Mouse (Mus musculus) thymus, adult 2 months (tissue): ENCODE measurements around the gene Tpsg1. TPM values are rescaled to one million over a fixed set of nuclear protein-coding genes. Genes with fewer than 3 reads are reported as not detected.

ENCODE experiments used
- DNase-seq: peaks from one replicate; pipeline ENCODE4 v3.0.0; 2021
- H3K27ac ChIP-seq: fragments of 200-500 bp; 2 replicates; pipeline ENCODE4 v1.5.1; 2012; ENCODE audit warnings: low read length, control low read depth; ENCODE audit not compliant: control insufficient read depth, insufficient read depth
- H3K27me3 ChIP-seq: fragments of 200-500 bp; 2 replicates; pipeline ENCODE4 v1.6.1; 2012; ENCODE audit warnings: mild to moderate bottlenecking, low read length, moderate library complexity, mixed read lengths; ENCODE audit not compliant: control insufficient read depth, insufficient read depth
- H3K36me3 ChIP-seq: fragments of 200-500 bp; 2 replicates; pipeline ENCODE4 v1.6.1; 2012; ENCODE audit warnings: mild to moderate bottlenecking, low read length, moderate library complexity; ENCODE audit not compliant: control insufficient read depth, insufficient read depth
- H3K4me1 ChIP-seq: fragments of 200-500 bp; replicated peaks from 2 replicates; pipeline ENCODE4 v1.6.1; 2012; ENCODE audit warnings: low read length; ENCODE audit not compliant: control insufficient read depth, insufficient read depth
- H3K4me3 ChIP-seq: fragments of 200-500 bp; 2 replicates; pipeline ENCODE4 v1.5.1; 2012; ENCODE audit warnings: mild to moderate bottlenecking, low read length, control low read depth, moderate library complexity; ENCODE audit not compliant: control insufficient read depth, insufficient read depth
- CTCF ChIP-seq: fragments of 200-500 bp; IDR thresholded peaks from 2 replicates; pipeline ENCODE4 v1.5.1; 2012; ENCODE audit warnings: mild to moderate bottlenecking, control low read depth, low read length, moderate library complexity, borderline replicate concordance; ENCODE audit not compliant: control insufficient read depth, poor library complexity, insufficient read depth; ENCODE audit errors: extremely low read depth
- POLR2A ChIP-seq: fragments of 200-500 bp; IDR thresholded peaks from 2 replicates; pipeline ENCODE4 v1.6.1; 2012; ENCODE audit warnings: mild to moderate bottlenecking, low read length, control low read depth, moderate library complexity; ENCODE audit not compliant: control insufficient read depth, poor library complexity, insufficient read depth; ENCODE audit errors: extremely low read depth
- WGBS: fragments of 180-500 bp; shearing (Covaris S2); methylation state at CpG from one replicate; pipeline ENCODE4 v1.1.7; 2018; 5-methylcytosine and 5-hydroxymethylcytosine counted together
- polyA plus RNA-seq: library from polyadenylated mRNA; depleted of rRNA; stranded (reverse); fragments of >200 nt; gene quantifications from 2 replicates; pipeline ENCODE4 v1.2.3, GENCODE M21; 2012; rRNA removed

The Tpsg1 gene
- polyA plus RNA-seq = 0.80 and 1.8 TPM in 2 replicates

DNA sequence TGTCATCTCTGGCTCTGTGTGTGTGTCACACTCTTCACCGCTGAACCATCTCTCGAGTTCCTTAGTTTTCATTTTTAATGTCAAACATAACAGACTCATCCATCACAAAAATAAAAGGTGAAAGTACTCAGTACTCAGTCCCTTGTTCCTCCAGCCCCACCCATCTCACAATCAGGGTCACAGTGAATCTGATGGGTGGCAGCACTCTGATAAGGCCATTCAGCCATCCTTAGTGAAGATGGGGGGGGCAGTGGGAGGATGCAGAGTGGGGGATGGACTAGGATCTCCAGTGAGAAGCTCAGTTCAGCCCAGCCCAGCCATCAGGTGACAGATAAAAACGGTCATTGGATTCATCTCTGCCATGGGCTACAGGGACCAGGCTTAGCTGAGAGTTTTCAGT lies at the start of gene Tpsg1:
TSS of gene Tpsg1 (plus strand) at position 301 of the 400 bp plus-strand sequence.
- no peak for DNase-seq
- Histone ChIP-seq H3K36me3 (no peaks in the 10 kb centered on the region), H3K27me3 (no peaks in the 10 kb centered on the region), H3K27ac (no peak within 1 kb of the TSS), H3K4me1 (no peaks in the 10 kb centered on the region), H3K4me3 (no peak within 1 kb of the TSS)
- 87% methylated on average over 3 of the region's 3 CpGs for WGBS
- TF ChIP-seq POLR2A = no peak
- no peak for TF ChIP-seq CTCF

DNA sequence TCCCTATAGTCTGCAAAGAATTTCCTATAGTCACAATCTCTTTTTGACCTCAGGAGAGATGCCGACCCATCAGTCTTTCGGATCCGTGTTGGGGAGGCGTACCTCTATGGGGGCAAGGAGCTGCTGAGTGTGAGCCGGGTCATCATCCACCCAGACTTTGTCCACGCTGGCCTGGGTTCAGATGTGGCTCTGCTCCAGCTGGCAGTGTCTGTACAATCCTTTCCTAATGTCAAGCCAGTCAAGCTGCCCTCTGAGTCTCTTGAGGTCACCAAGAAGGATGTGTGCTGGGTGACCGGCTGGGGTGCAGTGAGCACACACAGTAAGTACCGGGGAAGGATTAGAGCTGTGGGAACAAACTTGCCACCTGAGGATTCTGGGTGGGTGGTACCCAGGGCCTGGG lies 48.3 kb upstream of the Tpsg1 start:
- DNase-seq = no peak
- H3K27ac ChIP-seq = no peak overlapping the region
- no peak overlapping the region for H3K4me3 ChIP-seq
- no peak for TF ChIP-seq CTCF
- no peak for TF ChIP-seq POLR2A
- H3K27me3 ChIP-seq = 0 out of 2 replicates have a peak, but pooled peaks cover under 1% of the 10 kb centered on the region
- H3K4me1 ChIP-seq = no peaks in the 10 kb centered on the region
- no peaks in the 10 kb centered on the region for H3K36me3 ChIP-seq
- 89% methylated on average over 8 of the region's 8 CpGs for whole genome bisulfite sequencing

GRCm38 (mm10) chr17:25322930-25323329 lies 46.1 kb upstream of the Tpsg1 start:
- Histone ChIP-seq H3K27ac (no peak overlapping the region), H3K4me3 (no peak overlapping the region), H3K27me3 (no peaks in the 10 kb centered on the region), H3K4me1 (no peaks in the 10 kb centered on the region), H3K36me3 (no peaks in the 10 kb centered on the region)
- WGBS = 29% methylated on average over 2 of the region's 2 CpGs
- TF ChIP-seq CTCF = no peak
- TF ChIP-seq POLR2A = no peak
- no peak for DNase-seq

DNA sequence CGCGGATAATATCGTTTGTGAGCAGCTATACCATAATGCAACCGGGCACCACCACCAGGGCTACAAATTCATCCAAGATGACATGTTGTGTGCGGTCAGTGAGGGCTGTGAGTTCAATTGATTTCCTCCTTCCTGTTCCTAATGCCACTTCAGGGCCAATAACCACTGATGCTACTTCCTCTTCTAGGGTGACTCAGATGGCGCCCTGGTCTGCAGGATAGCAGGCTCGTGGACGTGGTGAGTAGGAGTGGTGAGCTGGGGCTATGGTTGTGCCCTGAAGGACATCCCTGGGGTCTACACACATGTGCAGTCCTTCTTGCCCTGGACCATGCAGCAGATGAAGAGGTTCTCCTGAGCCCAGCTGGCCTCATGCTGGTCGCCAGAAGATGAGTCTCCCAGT lies 36.8 kb upstream of the Tpsg1 start:
- no peak for DNase-seq
- Histone ChIP-seq H3K36me3 (no peaks in the 10 kb centered on the region), H3K27me3 (no peaks in the 10 kb centered on the region)

DNA sequence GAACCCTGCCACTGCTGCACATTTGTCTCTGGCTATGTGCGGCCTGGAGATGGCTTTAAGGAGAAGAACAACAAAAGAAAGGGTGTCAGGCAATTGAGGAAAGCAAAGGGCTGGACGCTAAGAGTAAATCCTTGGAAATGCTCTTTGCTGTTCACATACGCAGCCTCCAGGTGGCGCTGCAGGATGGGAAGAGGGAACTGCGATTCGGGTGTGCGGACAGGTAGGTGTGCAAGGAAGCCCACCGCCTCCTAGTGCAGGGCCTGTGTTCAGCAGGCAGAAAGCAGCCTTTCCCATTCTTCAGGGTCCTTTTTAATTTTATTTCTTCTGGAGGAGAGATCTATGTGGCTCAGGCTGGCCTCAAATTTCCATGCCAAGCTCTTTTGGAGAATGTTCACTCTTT lies 35.1 kb upstream of the Tpsg1 start:
- no peaks in the 10 kb centered on the region for H3K36me3 ChIP-seq
- H3K27me3 ChIP-seq = no peaks in the 10 kb centered on the region
- TF ChIP-seq POLR2A (no peak), CTCF (peak; percentile 72; the same call in 1 of the 2 replicates)
- no peaks in the 10 kb centered on the region for H3K4me1 ChIP-seq
- no peak overlapping the region for H3K27ac ChIP-seq
- 5% methylated on average over 8 of the region's 8 CpGs for whole genome bisulfite sequencing
- peak; percentile 55 for DNase-seq
- no peak overlapping the region for H3K4me3 ChIP-seq

More for the DNA sequence above, 36.8 kb upstream of the Tpsg1 start:
- Histone ChIP-seq H3K4me1 (no peaks in the 10 kb centered on the region), H3K27ac (no peak overlapping the region), H3K4me3 (no peak overlapping the region)
- TF ChIP-seq POLR2A (no peak), CTCF (no peak)
- 14% methylated on average over 9 of the region's 9 CpGs for WGBS

DNA sequence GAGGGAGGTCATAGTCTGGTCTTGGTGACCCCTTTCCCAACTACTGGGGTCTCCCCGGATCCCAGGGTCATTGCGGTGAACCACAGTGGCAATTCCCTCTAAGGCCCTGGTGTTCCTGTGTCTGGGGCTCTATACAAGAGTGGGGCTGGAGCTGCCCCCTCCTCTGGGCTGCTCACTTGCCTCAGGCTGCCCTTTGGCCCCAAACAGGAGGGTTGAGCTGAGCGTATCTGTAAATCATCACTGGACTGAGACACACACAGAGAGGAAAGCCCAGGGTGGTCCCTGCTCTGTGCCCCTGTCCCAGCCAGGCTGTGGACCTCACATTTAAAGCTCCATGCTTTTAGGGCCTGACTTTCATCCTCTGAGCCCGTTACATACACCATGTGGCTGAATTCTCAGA lies 30.9 kb upstream of the Tpsg1 start:
- H3K4me3 ChIP-seq = no peak overlapping the region
- no peak for DNase-seq
- H3K27me3 ChIP-seq = no peaks in the 10 kb centered on the region
- no peak overlapping the region for H3K27ac ChIP-seq
- TF ChIP-seq POLR2A = no peak
- no peak for TF ChIP-seq CTCF
- no peaks in the 10 kb centered on the region for H3K36me3 ChIP-seq
- no peaks in the 10 kb centered on the region for H3K4me1 ChIP-seq
- WGBS = 88% methylated on average over 4 of the region's 4 CpGs

GRCm38 (mm10) chr17:25340003-25340402 lies 29.1 kb upstream of the Tpsg1 start:
- no peaks in the 10 kb centered on the region for H3K27me3 ChIP-seq
- DNase-seq = no peak
- 91% methylated on average over 6 of the region's 6 CpGs for WGBS

GRCm38 (mm10) chr17:25341490-25341889 lies 27.6 kb upstream of the Tpsg1 start:
- 63% methylated on average over 3 of the region's 3 CpGs for WGBS
- no peak overlapping the region for H3K4me3 ChIP-seq
- H3K36me3 ChIP-seq = no peaks in the 10 kb centered on the region
- H3K4me1 ChIP-seq = no peaks in the 10 kb centered on the region
- H3K27me3 ChIP-seq = no peaks in the 10 kb centered on the region
- no peak overlapping the region for H3K27ac ChIP-seq
- DNase-seq = no peak
- TF ChIP-seq POLR2A (no peak), CTCF (no peak)

More at GRCm38 (mm10) chr17:25340003-25340402, 29.1 kb upstream of the Tpsg1 start:
- H3K27ac ChIP-seq = no peak overlapping the region
- no peak overlapping the region for H3K4me3 ChIP-seq
- no peaks in the 10 kb centered on the region for H3K36me3 ChIP-seq
- no peaks in the 10 kb centered on the region for H3K4me1 ChIP-seq
- TF ChIP-seq POLR2A = no peak
- TF ChIP-seq CTCF = no peak
